ENCODE assay signal across 19 mouse cellular contexts in genomic region chr1:147186799-147187198, GRCm38 (mm10).
A peak's percentile ranks its signal among the peaks of the same experiment; 100 is the strongest.
DNase-seq lines count a peak whose midpoint lies in the region; ATAC-seq and TF ChIP-seq lines count a peak whose summit lies in the region.
"Had no signal": no experiment of that assay in that cellular context is flagged by ENCODE, and none has a peak within 500 bp of the region (broad histone marks: within the 10 kb centered on the region; RNA-seq: fewer than 3 reads in every experiment).

No protein-coding gene starts in this region.

- 63% methylated on average over 1 of the region's 1 CpGs for WGBS in hindbrain, embryonic 14.5 days
- 72% methylated on average over 1 of the region's 1 CpGs for WGBS in hindbrain, embryonic 12.5 days
- 46% methylated on average over 1 of the region's 1 CpGs for WGBS in embryonic facial prominence, embryonic 14.5 days
- WGBS in midbrain, postnatal 0 days: 47% methylated on average over 1 of the region's 1 CpGs
- WGBS in intestine, embryonic 16.5 days: 87% methylated on average over 1 of the region's 1 CpGs

- H3K27ac ChIP-seq in hindbrain, embryonic 14.5 days: no peak overlapping the region
- no peak overlapping the region for H3K27ac ChIP-seq in hindbrain, embryonic 12.5 days
- no peak overlapping the region for H3K27ac ChIP-seq in embryonic facial prominence, embryonic 14.5 days (replicated peaks; ENCODE audit: low read depth, low read length)
- H3K27ac ChIP-seq in midbrain, postnatal 0 days (ENCODE audit: low read depth, low read length): no peak overlapping the region
- no peak overlapping the region for H3K27ac ChIP-seq in intestine, embryonic 16.5 days (ENCODE audit: low read length)
- H3K27ac ChIP-seq: embryonic facial prominence, embryonic 13.5 days; kidney, postnatal 0 days; neural tube, embryonic 12.5 days had no signal

- H3K9ac ChIP-seq in hindbrain, embryonic 14.5 days: no peak overlapping the region
- no peak overlapping the region for H3K9ac ChIP-seq in hindbrain, embryonic 12.5 days
- no peak overlapping the region for H3K9ac ChIP-seq in embryonic facial prominence, embryonic 14.5 days (ENCODE audit: low read depth, low read length)
- no peak overlapping the region for H3K9ac ChIP-seq in midbrain, postnatal 0 days (replicated peaks; ENCODE audit: low read length, poor library complexity, severe bottlenecking)
- H3K9ac ChIP-seq in intestine, embryonic 16.5 days (ENCODE audit: low read depth, low read length): no peak overlapping the region
- H3K9ac ChIP-seq: embryonic facial prominence, embryonic 13.5 days; neural tube, embryonic 12.5 days had no signal

- TF ChIP-seq CTCF in midbrain, postnatal 0 days (IDR thresholded peaks at IDR 0.05): no peak

- H3K36me3 ChIP-seq in hindbrain, embryonic 14.5 days (replicated peaks; ENCODE audit: control insufficient read depth, insufficient read depth): no peaks in the 10 kb centered on the region
- H3K36me3 ChIP-seq in hindbrain, embryonic 12.5 days: no peaks in the 10 kb centered on the region
- no peaks in the 10 kb centered on the region for H3K36me3 ChIP-seq in embryonic facial prominence, embryonic 14.5 days (ENCODE audit: control insufficient read depth, insufficient read depth, low read length)
- no peaks in the 10 kb centered on the region for H3K36me3 ChIP-seq in midbrain, postnatal 0 days (ENCODE audit: insufficient read depth, low read length)
- no peaks in the 10 kb centered on the region for H3K36me3 ChIP-seq in intestine, embryonic 16.5 days (ENCODE audit: control insufficient read depth, insufficient read depth, low read length)
- H3K36me3 ChIP-seq: embryonic facial prominence, embryonic 13.5 days; neural tube, embryonic 12.5 days had no signal

- H3K4me1 ChIP-seq in hindbrain, embryonic 14.5 days (replicated peaks; ENCODE audit: control insufficient read depth, insufficient read depth, low read length): 0 out of 2 replicates have a peak, but pooled peaks cover 4% of the 10 kb centered on the region
- H3K4me1 ChIP-seq in hindbrain, embryonic 12.5 days: no peaks in the 10 kb centered on the region
- no peaks in the 10 kb centered on the region for H3K4me1 ChIP-seq in embryonic facial prominence, embryonic 14.5 days (ENCODE audit: control insufficient read depth, insufficient read depth, low read length)
- no peaks in the 10 kb centered on the region for H3K4me1 ChIP-seq in midbrain, postnatal 0 days (ENCODE audit: insufficient read depth, low read length)
- no peaks in the 10 kb centered on the region for H3K4me1 ChIP-seq in intestine, embryonic 16.5 days (ENCODE audit: control insufficient read depth, insufficient read depth, low read length)
- H3K4me1 ChIP-seq: neural tube, embryonic 12.5 days had no signal

- ATAC-seq in hindbrain, embryonic 14.5 days (ENCODE audit: low FRiP score): no peak
- no peak for ATAC-seq in hindbrain, embryonic 12.5 days (ENCODE audit: low FRiP score)
- no peak for ATAC-seq in embryonic facial prominence, embryonic 14.5 days (ENCODE audit: low read depth)
- ATAC-seq in midbrain, postnatal 0 days (ENCODE audit: low FRiP score): no peak
- ATAC-seq in monocyte, adult 5-6 weeks (replicated peaks; ENCODE audit: insufficient number of reproducible peaks, low FRiP score, low TSS enrichment, poor library complexity, severe bottlenecking): no peak
- ATAC-seq in intestine, embryonic 16.5 days: no peak
- ATAC-seq: lung, postnatal 0 days had no signal

- H3K4me2 ChIP-seq in hindbrain, embryonic 14.5 days (replicated peaks): no peak overlapping the region
- H3K4me2 ChIP-seq in hindbrain, embryonic 12.5 days (replicated peaks): no peak overlapping the region
- no peak overlapping the region for H3K4me2 ChIP-seq in embryonic facial prominence, embryonic 14.5 days (ENCODE audit: low read depth, low read length)
- no peak overlapping the region for H3K4me2 ChIP-seq in midbrain, postnatal 0 days (ENCODE audit: low read depth, low read length, poor library complexity, severe bottlenecking)
- H3K4me2 ChIP-seq in intestine, embryonic 16.5 days (ENCODE audit: low read depth, low read length): no peak overlapping the region
- H3K4me2 ChIP-seq: embryonic facial prominence, embryonic 13.5 days; neural tube, embryonic 12.5 days had no signal

- DNase-seq in hindbrain, embryonic 14.5 days (ENCODE audit: low spot score): peak; percentile 38
- peak; percentile 25 for DNase-seq in right cerebral cortex, postnatal 10 days (ENCODE audit: low spot score in 2 of 2)
- no peak for DNase-seq in right cerebral cortex, postnatal 14 days
- peak; percentile 49 for DNase-seq in embryonic facial prominence, embryonic 14.5 days (ENCODE audit: low spot score)
- DNase-seq in midbrain, postnatal 0 days (ENCODE audit: low spot score): peak; percentile 38
- DNase-seq: adrenal gland, adult 8-10 months; cerebellum, adult 11-12 months; cerebellum, postnatal 14 days; gastrocnemius, postnatal 36 days; kidney, adult 11 months; right cerebral cortex, postnatal 4 days; thymus, adult 2 months had no signal

- no peaks in the 10 kb centered on the region for H3K27me3 ChIP-seq in hindbrain, embryonic 14.5 days (ENCODE audit: control insufficient read depth, insufficient read depth, low read length)
- H3K27me3 ChIP-seq in hindbrain, embryonic 12.5 days: no peaks in the 10 kb centered on the region
- H3K27me3 ChIP-seq in embryonic facial prominence, embryonic 14.5 days (replicated peaks; ENCODE audit: control insufficient read depth, insufficient read depth, low read length): no peaks in the 10 kb centered on the region
- H3K27me3 ChIP-seq in midbrain, postnatal 0 days (ENCODE audit: insufficient read depth, low read length): no peaks in the 10 kb centered on the region
- no peaks in the 10 kb centered on the region for H3K27me3 ChIP-seq in intestine, embryonic 16.5 days (replicated peaks; ENCODE audit: control insufficient read depth, insufficient read depth, low read length)
- H3K27me3 ChIP-seq: embryonic facial prominence, embryonic 13.5 days; neural tube, embryonic 12.5 days had no signal

- no peaks in the 10 kb centered on the region for H3K9me3 ChIP-seq in hindbrain, embryonic 14.5 days (ENCODE audit: control insufficient read depth, low read length)
- no peaks in the 10 kb centered on the region for H3K9me3 ChIP-seq in hindbrain, embryonic 12.5 days (replicated peaks)
- H3K9me3 ChIP-seq in embryonic facial prominence, embryonic 14.5 days (ENCODE audit: control insufficient read depth, low read length): no peaks in the 10 kb centered on the region
- H3K9me3 ChIP-seq in midbrain, postnatal 0 days (ENCODE audit: low read length): no peaks in the 10 kb centered on the region
- no peaks in the 10 kb centered on the region for H3K9me3 ChIP-seq in intestine, embryonic 16.5 days (ENCODE audit: control insufficient read depth, low read length)
- H3K9me3 ChIP-seq: embryonic facial prominence, embryonic 13.5 days; neural tube, embryonic 12.5 days had no signal

- H3K4me3 ChIP-seq in hindbrain, embryonic 14.5 days (replicated peaks; ENCODE audit: low read length): no peak overlapping the region
- H3K4me3 ChIP-seq in hindbrain, embryonic 12.5 days: no peak overlapping the region
- no peak overlapping the region for H3K4me3 ChIP-seq in embryonic facial prominence, embryonic 14.5 days (ENCODE audit: low read depth, low read length)
- H3K4me3 ChIP-seq in midbrain, postnatal 0 days (ENCODE audit: low read depth, low read length): no peak overlapping the region
- H3K4me3 ChIP-seq in intestine, embryonic 16.5 days (ENCODE audit: low read length): no peak overlapping the region
- H3K4me3 ChIP-seq: embryonic facial prominence, embryonic 13.5 days; neural tube, embryonic 12.5 days had no signal
